19 mouse cellular contexts compared by ENCODE assay signal in the genomic region with DNA sequence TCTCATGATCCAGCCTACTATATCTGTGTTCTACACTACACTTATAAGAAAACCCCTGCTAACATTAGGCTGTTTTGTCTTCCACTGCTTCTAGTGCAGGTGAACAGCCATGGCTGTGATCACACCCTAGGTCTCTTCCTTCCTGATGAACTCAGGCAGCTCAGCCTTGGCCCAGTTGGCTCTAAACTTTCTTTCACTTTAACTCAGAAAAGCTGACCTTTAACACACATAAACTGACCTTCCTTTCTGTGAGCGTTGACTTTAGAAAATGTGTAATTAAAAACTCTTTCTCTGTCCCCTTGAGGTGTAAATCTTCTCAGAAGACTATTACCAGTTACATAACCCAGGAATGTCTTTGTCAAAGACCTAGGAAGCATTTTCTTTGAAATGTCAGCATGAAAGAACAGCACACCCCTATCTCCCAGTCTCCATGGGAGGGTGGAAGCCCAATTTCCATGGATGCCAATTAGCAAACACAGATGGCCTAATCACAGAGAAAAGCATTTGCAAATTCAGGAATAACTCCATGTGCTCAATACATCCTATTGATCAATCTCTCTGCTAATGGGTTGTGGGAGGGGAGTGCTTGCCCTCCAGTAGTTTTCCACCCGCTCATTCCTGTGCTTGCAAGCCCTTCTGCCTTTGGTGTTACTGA.
DNase-seq lines count a peak whose midpoint lies in the region; ATAC-seq and TF ChIP-seq lines count a peak whose summit lies in the region.
"Had no signal": no experiment of that assay in that cellular context is flagged by ENCODE, and none has a peak within 500 bp of the region (broad histone marks: within the 10 kb centered on the region; RNA-seq: fewer than 3 reads in every experiment).

No protein-coding gene starts in this region.

- 48% methylated on average over 2 of the region's 2 CpGs for WGBS in kidney, adult 2 months
- 35% methylated on average over 2 of the region's 2 CpGs for WGBS in kidney, embryonic 16.5 days

- H3K36me3 ChIP-seq in kidney, adult 2 months (ENCODE audit: control insufficient read depth, insufficient read depth, low read length): no peaks in the 10 kb centered on the region
- H3K36me3 ChIP-seq in kidney, embryonic 16.5 days (ENCODE audit: insufficient read depth, low read length): no peaks in the 10 kb centered on the region
- H3K36me3 ChIP-seq: embryonic facial prominence, embryonic 15.5 days; forebrain, embryonic 10.5 days; limb, embryonic 13.5 days; midbrain, embryonic 10.5 days had no signal

- no peak overlapping the region for H3K4me2 ChIP-seq in kidney, embryonic 16.5 days (replicated peaks; ENCODE audit: low read depth, low read length)
- H3K4me2 ChIP-seq: embryonic facial prominence, embryonic 15.5 days; limb, embryonic 13.5 days had no signal

- no peak overlapping the region for H3K9ac ChIP-seq in kidney, embryonic 16.5 days (replicated peaks; ENCODE audit: low read length)
- H3K9ac ChIP-seq: embryonic facial prominence, embryonic 15.5 days; limb, embryonic 13.5 days had no signal

- H3K4me1 ChIP-seq in kidney, adult 2 months (ENCODE audit: control insufficient read depth, insufficient read depth, low read length): no peaks in the 10 kb centered on the region
- H3K4me1 ChIP-seq in kidney, embryonic 16.5 days (ENCODE audit: insufficient read depth, low read length): no peaks in the 10 kb centered on the region
- H3K4me1 ChIP-seq: embryonic facial prominence, embryonic 15.5 days; limb, embryonic 13.5 days; midbrain, embryonic 10.5 days had no signal

- no peak for ATAC-seq in kidney, embryonic 16.5 days (ENCODE audit: low FRiP score, low TSS enrichment)
- ATAC-seq: inflammation-experienced regulatory T-cells, adult 6 months had no signal

- no peaks in the 10 kb centered on the region for H3K9me3 ChIP-seq in kidney, embryonic 16.5 days (ENCODE audit: low read length)
- H3K9me3 ChIP-seq: embryonic facial prominence, embryonic 15.5 days; forebrain, embryonic 10.5 days; limb, embryonic 13.5 days; midbrain, embryonic 10.5 days had no signal

- H3K27ac ChIP-seq in kidney, adult 2 months (ENCODE audit: insufficient read depth, low read depth, low read length): no peak overlapping the region
- no peak overlapping the region for H3K27ac ChIP-seq in kidney, embryonic 16.5 days (ENCODE audit: low read length)
- H3K27ac ChIP-seq: embryonic facial prominence, embryonic 15.5 days; forebrain, embryonic 10.5 days; kidney, postnatal 0 days; limb, embryonic 13.5 days; midbrain, embryonic 10.5 days had no signal

- no peak for TF ChIP-seq CTCF in kidney, adult 2 months (conservative IDR thresholded peaks at IDR 0.05; ENCODE audit: insufficient read depth, insufficient read length, low read depth, low read length)

- peak; percentile 53 for DNase-seq in kidney, adult 2 months
- DNase-seq in retina, postnatal 1 day: peak; percentile 1
- no peak for DNase-seq in retina, embryonic 14.5 days (ENCODE audit: low spot score)
- peak; percentile 27 to 67 for DNase-seq in layer of hippocampus, adult 18-20 months (ENCODE audit: low spot score in 2 of 2)
- peak; percentile 2 for DNase-seq in telencephalon, adult 2 months (ENCODE audit: low read depth, low spot score)
- no peak for DNase-seq in lung, postnatal 25 days (ENCODE audit: low spot score)
- no peak for DNase-seq in thymus, postnatal 14 days
- DNase-seq: cerebellum, adult 9-11 months; gastrocnemius, postnatal 14 days; lung, adult 18-20 months; lung, postnatal 36 days; thymus, adult 18-20 months had no signal

- H3K4me3 ChIP-seq in kidney, adult 2 months (ENCODE audit: insufficient read depth, low read depth, low read length): no peak overlapping the region
- no peak overlapping the region for H3K4me3 ChIP-seq in kidney, embryonic 16.5 days (ENCODE audit: low read length)
- H3K4me3 ChIP-seq: embryonic facial prominence, embryonic 15.5 days; forebrain, embryonic 10.5 days; limb, embryonic 13.5 days; midbrain, embryonic 10.5 days had no signal

- no peak for TF ChIP-seq POLR2A in kidney, adult 2 months (IDR thresholded peaks at IDR 0.05; ENCODE audit: low read depth, low read length)

- no peaks in the 10 kb centered on the region for H3K27me3 ChIP-seq in kidney, adult 2 months (replicated peaks; ENCODE audit: control insufficient read depth, insufficient read depth, low read length)
- H3K27me3 ChIP-seq in kidney, embryonic 16.5 days (ENCODE audit: insufficient read depth, low read length): no peaks in the 10 kb centered on the region
- H3K27me3 ChIP-seq: embryonic facial prominence, embryonic 15.5 days; limb, embryonic 13.5 days had no signal

Comparison
In these comparisons a context has a peak if more than half of its experiments do, and no peak if none do; other contexts are left out.
1. DNase-seq: peak in kidney, adult 2 months (single experiment), retina, postnatal 1 day (single experiment), layer of hippocampus, adult 18-20 months (2 of 2) and telencephalon, adult 2 months (single experiment); none in retina, embryonic 14.5 days (single experiment), lung, postnatal 25 days (single experiment) and thymus, postnatal 14 days (single experiment).